In genomic region chr9:52244081-52244480, GRCm38 (mm10) we compare ENCODE assay signal across 14 mouse cellular contexts.
DNase-seq lines count a peak whose midpoint lies in the region; ATAC-seq and TF ChIP-seq lines count a peak whose summit lies in the region.
"Had no signal": no experiment of that assay in that cellular context is flagged by ENCODE, and none has a peak within 500 bp of the region (broad histone marks: within the 10 kb centered on the region; RNA-seq: fewer than 3 reads in every experiment).

No protein-coding gene starts in this region.

- TF ChIP-seq CTCF in C2C12 (IDR thresholded peaks at IDR 0.05; ENCODE audit: control insufficient read depth, insufficient read depth, insufficient read length): no peak

- WGBS in heart, embryonic 14.5 days: 26% methylated on average over 12 of the region's 12 CpGs
- 74% methylated on average over 12 of the region's 12 CpGs for WGBS in kidney, embryonic 15.5 days
- WGBS in neural tube, embryonic 15.5 days: 78% methylated on average over 12 of the region's 12 CpGs

- ATAC-seq in heart, embryonic 14.5 days (ENCODE audit: insufficient number of reproducible peaks, insufficient read depth, low FRiP score, low read depth): no peak
- peak; percentile 64 for ATAC-seq in megakaryocyte, adult 5-6 weeks (ENCODE audit: poor library complexity, severe bottlenecking)
- ATAC-seq in kidney, embryonic 15.5 days (replicated peaks; ENCODE audit: low FRiP score): no peak
- no peak for ATAC-seq in neural tube, embryonic 15.5 days (ENCODE audit: low FRiP score)

- no peaks in the 10 kb centered on the region for H3K27me3 ChIP-seq in heart, embryonic 14.5 days (ENCODE audit: control insufficient read depth, insufficient read depth, low read length)
- no peaks in the 10 kb centered on the region for H3K27me3 ChIP-seq in C2C12 (ENCODE audit: control insufficient read depth, insufficient read depth, insufficient read length)
- no peaks in the 10 kb centered on the region for H3K27me3 ChIP-seq in kidney, embryonic 15.5 days
- no peaks in the 10 kb centered on the region for H3K27me3 ChIP-seq in neural tube, embryonic 15.5 days (replicated peaks)
- H3K27me3 ChIP-seq: embryonic facial prominence, embryonic 15.5 days; liver, embryonic 15.5 days had no signal

- H3K79me3 ChIP-seq in C2C12 (ENCODE audit: low read depth): no peaks in the 10 kb centered on the region

- no peaks in the 10 kb centered on the region for H3K36me3 ChIP-seq in heart, embryonic 14.5 days (ENCODE audit: control insufficient read depth, insufficient read depth, low read length)
- no peaks in the 10 kb centered on the region for H3K36me3 ChIP-seq in C2C12 (ENCODE audit: control insufficient read depth, insufficient read depth)
- no peaks in the 10 kb centered on the region for H3K36me3 ChIP-seq in kidney, embryonic 15.5 days
- H3K36me3 ChIP-seq in neural tube, embryonic 15.5 days: no peaks in the 10 kb centered on the region
- H3K36me3 ChIP-seq: embryonic facial prominence, embryonic 15.5 days; liver, embryonic 15.5 days had no signal

- DNase-seq in heart, adult 8-10 months (ENCODE audit: low spot score): no peak
- DNase-seq in NIH3T3 (ENCODE audit: low read depth): peak; percentile 58
- no peak for DNase-seq in ovary, postnatal 10 days (ENCODE audit: low spot score)
- DNase-seq: cerebellum, postnatal 25 days; lung, postnatal 4 days; thymus, adult 2 months had no signal

- no peaks in the 10 kb centered on the region for H3K9me3 ChIP-seq in heart, embryonic 14.5 days (ENCODE audit: control insufficient read depth, low read length)
- H3K9me3 ChIP-seq in kidney, embryonic 15.5 days (replicated peaks): no peaks in the 10 kb centered on the region
- H3K9me3 ChIP-seq in neural tube, embryonic 15.5 days (replicated peaks): no peaks in the 10 kb centered on the region
- H3K9me3 ChIP-seq: embryonic facial prominence, embryonic 15.5 days; liver, embryonic 15.5 days had no signal

- H3K27ac ChIP-seq in heart, embryonic 14.5 days (replicated peaks in 1 of 2; ENCODE audit: control insufficient read depth in 1 of 2, insufficient read depth in 1 of 2, low read depth in 2 of 2, low read length in 2 of 2): no peak overlapping the region
- no peak overlapping the region for H3K27ac ChIP-seq in kidney, embryonic 15.5 days
- H3K27ac ChIP-seq in neural tube, embryonic 15.5 days (replicated peaks): no peak overlapping the region
- H3K27ac ChIP-seq: embryonic facial prominence, embryonic 15.5 days; kidney, postnatal 0 days; liver, embryonic 15.5 days had no signal

- peaks cover 2 to 9% of the 10 kb centered on the region in 2 experiments; a peak in 1 of 4 replicates for H3K4me1 ChIP-seq in heart, embryonic 14.5 days (ENCODE audit: control insufficient read depth in 2 of 2, insufficient read depth in 2 of 2, low read length in 2 of 2)
- no peaks in the 10 kb centered on the region for H3K4me1 ChIP-seq in kidney, embryonic 15.5 days
- peaks cover 7% of the 10 kb centered on the region; the same call in 1 of the 2 replicates for H3K4me1 ChIP-seq in neural tube, embryonic 15.5 days
- H3K4me1 ChIP-seq: embryonic facial prominence, embryonic 15.5 days; liver, embryonic 15.5 days had no signal

- H3K4me2 ChIP-seq in heart, embryonic 14.5 days (ENCODE audit: low read length): peak overlapping the region; percentile 26
- H3K4me2 ChIP-seq in kidney, embryonic 15.5 days: no peak overlapping the region
- no peak overlapping the region for H3K4me2 ChIP-seq in neural tube, embryonic 15.5 days
- H3K4me2 ChIP-seq: embryonic facial prominence, embryonic 15.5 days; liver, embryonic 15.5 days had no signal

- H3K4me3 ChIP-seq in heart, embryonic 14.5 days (ENCODE audit: control insufficient read depth in 1 of 2, insufficient read depth in 1 of 2, low read depth in 1 of 2, low read length in 2 of 2): no peak overlapping the region
- H3K4me3 ChIP-seq in C2C12 (ENCODE audit: insufficient read depth, poor library complexity, severe bottlenecking): no peak overlapping the region
- no peak overlapping the region for H3K4me3 ChIP-seq in kidney, embryonic 15.5 days (replicated peaks)
- no peak overlapping the region for H3K4me3 ChIP-seq in neural tube, embryonic 15.5 days (replicated peaks)
- H3K4me3 ChIP-seq: embryonic facial prominence, embryonic 15.5 days; liver, embryonic 15.5 days had no signal

- no peaks in the 10 kb centered on the region for H3K79me2 ChIP-seq in C2C12 (ENCODE audit: control insufficient read depth, insufficient read depth)

- no peak overlapping the region for H3K9ac ChIP-seq in heart, embryonic 14.5 days (ENCODE audit: low read length)
- no peak overlapping the region for H3K9ac ChIP-seq in kidney, embryonic 15.5 days
- H3K9ac ChIP-seq in neural tube, embryonic 15.5 days (replicated peaks): no peak overlapping the region
- H3K9ac ChIP-seq: embryonic facial prominence, embryonic 15.5 days; liver, embryonic 15.5 days had no signal

- H3ac ChIP-seq in C2C12 (ENCODE audit: control insufficient read depth, insufficient read length, low read depth): no peak overlapping the region

TF ChIP-seq in C2C12, 6 proteins besides CTCF, POLR2A, EP300 and RAD21:
- no peak for TF ChIP-seq MYOG (IDR thresholded peaks at IDR 0.05; ENCODE audit: control insufficient read depth, extremely low read depth, insufficient read length)
- TF ChIP-seq FOSL1 (IDR thresholded peaks at IDR 0.05; ENCODE audit: insufficient read depth, low read length, poor library complexity, severe bottlenecking): peak; percentile 53
